Mouse (Mus musculus): ENCODE measurements around the gene Gm21953. TPM values are rescaled to one million over a fixed set of nuclear protein-coding genes. Genes with fewer than 3 reads are reported as not detected.

The Gm21953 gene
- polyA plus RNA-seq (2017; shearing (Covaris generic)) = not detected

GRCm38 (mm10) chr4:42293967-42294366 is at the start of gene Gm21953:
Gene Gm21953 (plus strand): TSS chr4:42294267.

GRCm38 (mm10) chr4:42255467-42255866 is 38.6 kb upstream of the Gm21953 start, which contains the start of gene Ccl21b:
Gene Ccl21b (plus strand): TSS chr4:42255767.

GRCm38 (mm10) chr4:42318034-42318433 is 24.0 kb downstream of the Gm21953 start, which contains the start of gene Fam205a3:
Gene Fam205a3 (plus strand): TSS chr4:42318334.

Other genes starting within 250 kb of the Gm21953 start
- not detected for gene Gm3893, start 203.1 kb upstream of the Gm21953 start, polyA plus RNA-seq (2017; shearing (Covaris generic))
- not detected for gene Gm13304, start 179.4 kb upstream of the Gm21953 start, polyA plus RNA-seq (2017; shearing (Covaris generic))
- not detected for gene Gm13306, start 140.8 kb upstream of the Gm21953 start, polyA plus RNA-seq (2017; shearing (Covaris generic))
- gene Gm13305, start 125.7 kb upstream of the Gm21953 start, polyA plus RNA-seq (2017; shearing (Covaris generic)) = not detected
- not detected for gene Gm10600, start 53.6 kb upstream of the Gm21953 start, polyA plus RNA-seq (2017; shearing (Covaris generic))
- gene Ccl21b, start 38.5 kb upstream of the Gm21953 start, polyA plus RNA-seq (2017; shearing (Covaris generic)) = not detected
- not detected for gene Fam205a3, start 24.1 kb downstream of the Gm21953 start, polyA plus RNA-seq (2017; shearing (Covaris generic))
- not detected for gene Gm21586, start 145.1 kb downstream of the Gm21953 start, polyA plus RNA-seq (2017; shearing (Covaris generic))
- not detected for gene Gm2163, start 172.5 kb downstream of the Gm21953 start, polyA plus RNA-seq (2017; shearing (Covaris generic))
- gene Fam205a2, start 233.9 kb downstream of the Gm21953 start, polyA plus RNA-seq (2017; shearing (Covaris generic)) = not detected